Mouse (Mus musculus): ENCODE results near the gene Tdrd9.

The Tdrd9 gene

DNA sequence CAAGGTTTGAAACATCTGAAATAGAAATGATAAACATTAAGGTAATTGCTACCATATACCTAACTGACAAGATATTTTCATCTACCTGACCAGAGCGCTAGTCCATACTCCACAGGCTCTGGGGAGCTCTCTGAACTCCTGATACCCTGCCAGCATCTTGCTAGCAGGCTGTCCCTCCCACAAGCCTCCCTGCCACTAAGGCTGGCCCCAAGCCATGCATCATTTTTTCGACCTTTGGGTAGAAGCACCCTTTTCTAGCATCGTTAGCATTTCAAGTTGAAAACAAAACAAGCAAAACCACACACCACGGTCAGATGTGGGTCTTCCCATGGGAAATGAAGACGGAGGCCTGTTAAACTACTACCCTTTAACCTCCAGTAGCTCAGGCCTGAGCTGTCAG is 8.0 kb upstream of the Tdrd9 start:
- no peak for DNase-seq (ENCODE audit: low spot score in 2 of 2)

- peak; percentile 84 to 96 for DNase-seq (ENCODE audit: low spot score in 2 of 2)
Observed at GRCm38 (mm10) chr12:111966683-111967173, 4.6 kb upstream of the Tdrd9 start, which contains the start of gene Atp5mpl. TSS of gene Atp5mpl (minus strand) at chr12:111966977.

- DNase-seq (ENCODE audit: low spot score in 2 of 2) = no peak
Observed at GRCm38 (mm10) chr12:111970085-111970484, 1.3 kb upstream of the Tdrd9 start.

DNA sequence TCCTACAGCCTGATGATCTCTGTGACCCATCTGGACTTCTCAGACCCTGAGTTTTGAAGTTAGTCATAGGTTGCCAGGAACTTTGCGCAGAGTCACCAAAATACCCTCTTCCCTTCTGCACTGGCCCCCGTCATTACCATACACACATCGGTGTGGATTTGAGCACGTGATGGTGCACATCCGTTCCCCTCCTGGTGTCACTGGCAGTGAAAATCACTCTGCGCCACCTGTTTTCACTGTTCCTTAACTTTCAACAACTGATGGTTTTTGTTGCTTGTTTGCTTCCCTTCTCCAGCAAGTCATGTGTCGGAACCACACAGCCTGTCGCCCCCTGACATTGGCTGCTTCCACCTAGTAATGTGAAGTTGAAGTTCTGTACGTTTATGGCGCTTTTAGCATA is 1.1 kb downstream of the Tdrd9 start:
- no peak for DNase-seq (ENCODE audit: low spot score in 2 of 2)

DNA sequence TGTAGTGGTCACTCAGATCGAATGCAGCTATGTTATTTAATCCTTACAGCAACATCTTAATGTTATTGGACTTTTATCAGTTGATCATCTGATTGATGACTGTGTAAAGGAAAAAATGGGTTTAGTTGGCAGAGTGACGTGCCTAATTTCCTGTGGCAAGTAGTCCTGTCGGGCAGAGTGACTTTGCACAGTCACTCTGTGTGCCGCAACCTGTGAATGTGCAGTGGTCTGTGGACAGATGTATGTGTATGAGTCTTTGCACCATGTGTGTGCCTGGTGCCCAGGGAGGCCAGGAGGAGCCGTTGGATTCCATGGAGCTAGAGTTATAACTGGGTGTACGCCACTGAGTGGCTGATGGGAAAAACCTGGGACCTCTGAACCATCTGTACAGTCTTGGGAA is 3.2 kb downstream of the Tdrd9 start:
- no peak for DNase-seq (ENCODE audit: low spot score in 2 of 2)

DNA sequence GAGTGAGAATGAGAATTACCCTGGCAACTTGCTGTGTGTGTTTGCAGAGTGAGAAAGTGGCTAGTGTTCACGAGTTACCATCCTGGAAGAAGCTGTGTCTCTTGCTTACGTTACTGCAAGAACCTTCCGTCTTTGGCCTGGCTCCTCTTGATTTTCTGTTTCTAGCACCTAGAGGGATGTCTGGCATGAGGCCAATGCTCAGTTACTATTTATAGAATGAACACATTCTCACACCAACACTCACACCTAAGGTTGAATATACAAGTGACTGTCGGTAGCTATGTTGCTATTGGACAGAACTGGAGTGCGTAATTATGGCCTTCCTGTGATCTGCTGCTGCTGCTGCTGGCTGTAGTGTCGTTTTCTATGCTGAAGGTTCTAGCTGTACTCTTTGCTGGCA is 5.8 kb downstream of the Tdrd9 start:
- no peak for DNase-seq (ENCODE audit: low spot score in 2 of 2)

GRCm38 (mm10) chr12:111978274-111978673 is 6.9 kb downstream of the Tdrd9 start:
- DNase-seq (ENCODE audit: low spot score in 2 of 2) = no peak

DNA sequence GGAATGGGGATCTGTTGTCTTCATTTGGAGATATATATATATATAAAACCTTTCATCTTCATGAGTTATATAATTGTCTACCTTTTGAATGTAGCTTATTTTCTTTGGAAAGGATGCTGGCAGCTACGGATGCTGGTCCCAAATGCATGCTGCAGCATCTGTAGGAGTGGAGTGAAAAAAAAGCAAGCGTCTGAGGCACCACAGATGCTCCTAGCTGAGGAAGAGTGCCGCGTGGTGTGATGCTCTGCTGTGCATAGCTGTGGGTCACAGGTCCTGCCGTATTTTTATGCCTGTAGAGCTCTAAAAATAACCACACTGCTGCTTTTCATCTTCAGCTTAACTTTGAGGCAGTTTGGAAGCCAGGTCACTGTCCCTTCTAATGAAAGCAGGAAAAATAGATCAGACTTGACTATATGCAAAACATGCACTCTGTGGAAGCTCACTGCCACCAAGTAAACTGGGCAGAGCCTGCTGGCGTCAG is 9.6 kb downstream of the Tdrd9 start, which contains the start of gene Rd3l:
TSS of gene Rd3l (minus strand) at position 431 of the 481 bp plus-strand sequence.
- no peak for DNase-seq (ENCODE audit: low spot score in 2 of 2)

DNA sequence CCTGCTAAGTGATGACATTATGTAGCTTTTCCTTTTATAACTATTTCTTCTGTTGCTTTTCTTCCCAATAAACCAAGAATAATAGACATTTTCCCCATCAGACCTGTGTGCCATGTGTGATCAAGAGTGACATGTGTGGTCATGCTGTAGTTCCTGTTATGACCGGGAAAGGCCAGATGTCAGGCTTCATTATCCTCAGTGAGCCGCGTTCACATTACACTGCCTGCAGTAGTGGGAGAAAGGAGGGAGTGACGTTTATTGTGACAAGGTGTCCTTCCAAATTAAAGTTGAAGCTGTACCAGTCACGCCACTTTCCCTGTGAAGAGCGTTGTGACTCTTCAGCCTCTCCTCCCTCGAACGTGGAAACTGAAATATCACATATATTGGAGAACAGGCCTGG is 10.5 kb downstream of the Tdrd9 start:
- no peak for DNase-seq (ENCODE audit: low spot score in 2 of 2)

DNA sequence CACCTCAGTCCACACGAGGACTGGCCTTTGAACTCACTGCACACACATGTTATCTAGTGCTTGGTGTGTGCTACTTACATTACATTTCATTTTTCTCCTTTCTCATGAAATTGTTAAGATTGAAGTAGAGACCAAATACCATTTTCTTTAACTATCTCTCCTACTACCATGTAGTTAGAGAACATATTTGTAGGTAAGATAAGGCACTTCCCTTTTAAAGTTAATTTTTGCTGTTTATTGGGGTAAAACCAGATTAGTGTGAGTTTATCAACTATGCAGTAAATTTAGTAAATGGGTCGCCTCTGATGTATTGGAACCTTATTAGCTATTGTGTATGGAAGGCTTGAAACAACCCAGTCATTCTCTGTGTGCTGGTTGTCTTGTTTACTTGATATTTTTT is 11.8 kb downstream of the Tdrd9 start:
- no peak for DNase-seq (ENCODE audit: low spot score in 2 of 2)

GRCm38 (mm10) chr12:111986756-111987155 is 15.4 kb downstream of the Tdrd9 start:
- DNase-seq (ENCODE audit: low spot score in 2 of 2) = no peak

GRCm38 (mm10) chr12:111992626-111993025 is 21.3 kb downstream of the Tdrd9 start:
- no peak for DNase-seq (ENCODE audit: low spot score in 2 of 2)

DNA sequence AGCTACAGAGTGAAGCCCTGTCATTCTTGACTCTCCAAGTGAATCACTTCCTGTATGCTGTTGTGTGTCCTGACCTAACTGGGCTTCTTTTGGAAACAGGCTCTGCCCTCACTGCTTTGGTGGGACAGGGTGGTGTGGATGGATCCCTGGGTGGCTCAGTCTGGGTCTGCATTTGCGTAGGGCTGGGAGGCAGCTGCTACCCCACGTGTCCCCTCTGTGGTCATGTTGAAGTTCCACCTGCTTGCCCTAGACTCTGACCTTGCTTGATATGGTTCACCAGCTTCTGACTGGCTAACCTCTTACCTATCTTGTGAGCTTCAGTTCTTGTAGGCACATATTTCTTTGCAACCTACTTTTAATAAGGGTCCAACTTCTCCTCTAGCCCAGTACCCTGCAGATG is 23.8 kb downstream of the Tdrd9 start:
- no peak for DNase-seq (ENCODE audit: low spot score in 2 of 2)

DNA sequence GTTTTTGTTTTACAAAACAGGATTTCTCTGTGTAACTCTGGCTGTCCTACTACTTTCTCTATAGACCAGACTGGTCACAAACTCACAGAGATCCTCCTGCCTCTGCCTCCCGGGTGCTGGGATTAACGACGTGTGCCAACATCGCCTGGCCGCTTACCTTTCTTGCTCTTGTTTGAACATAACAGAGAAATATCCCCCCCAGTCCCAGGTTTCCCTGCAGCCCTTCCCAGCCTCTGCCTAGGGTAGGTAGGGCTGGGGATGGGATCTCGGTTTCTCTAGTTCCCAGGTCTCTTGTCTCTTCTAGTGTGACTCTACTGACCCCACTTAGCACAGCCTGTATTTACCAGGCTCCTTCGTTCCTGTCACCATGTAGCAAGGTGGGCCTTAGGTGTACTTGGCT is 28.4 kb downstream of the Tdrd9 start:
- DNase-seq (ENCODE audit: low spot score in 2 of 2) = no peak

GRCm38 (mm10) chr12:112001223-112001622 is 29.9 kb downstream of the Tdrd9 start:
- peak in 1 of 2 experiments; percentile 79 for DNase-seq (ENCODE audit: low spot score in 2 of 2)

- DNase-seq (ENCODE audit: low spot score in 2 of 2) = no peak
Observed at GRCm38 (mm10) chr12:112012511-112013270, 41.3 kb downstream of the Tdrd9 start.

DNA sequence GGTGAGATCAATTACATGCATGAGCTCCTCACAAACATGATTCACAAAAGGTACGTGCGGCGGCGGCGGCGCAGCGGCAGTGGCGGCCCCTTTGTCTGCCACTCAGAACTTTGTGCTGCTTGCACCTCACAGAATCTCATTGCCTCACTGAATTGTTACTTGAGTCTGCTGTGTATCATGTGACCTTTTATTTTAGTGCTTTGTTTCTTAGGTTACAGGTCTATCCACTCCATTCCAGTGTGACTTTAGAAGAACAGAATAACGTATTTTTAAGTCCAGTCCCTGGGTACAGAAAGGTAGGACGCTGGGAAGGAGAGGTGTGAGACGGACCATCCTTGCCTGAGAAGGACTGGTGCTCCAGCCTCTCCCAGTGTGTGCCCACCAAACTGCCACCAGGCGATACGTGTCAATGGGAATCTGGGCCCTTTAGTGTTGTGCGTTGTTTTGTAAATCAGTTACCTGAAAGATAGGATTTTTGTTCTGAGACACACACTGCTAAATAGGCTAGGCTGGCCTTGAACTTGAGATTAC is 42.0 kb downstream of the Tdrd9 start:
- no peak for DNase-seq (ENCODE audit: low spot score in 2 of 2)

GRCm38 (mm10) chr12:112016346-112016745 is 45.0 kb downstream of the Tdrd9 start:
- no peak for DNase-seq (ENCODE audit: low spot score in 2 of 2)

DNA sequence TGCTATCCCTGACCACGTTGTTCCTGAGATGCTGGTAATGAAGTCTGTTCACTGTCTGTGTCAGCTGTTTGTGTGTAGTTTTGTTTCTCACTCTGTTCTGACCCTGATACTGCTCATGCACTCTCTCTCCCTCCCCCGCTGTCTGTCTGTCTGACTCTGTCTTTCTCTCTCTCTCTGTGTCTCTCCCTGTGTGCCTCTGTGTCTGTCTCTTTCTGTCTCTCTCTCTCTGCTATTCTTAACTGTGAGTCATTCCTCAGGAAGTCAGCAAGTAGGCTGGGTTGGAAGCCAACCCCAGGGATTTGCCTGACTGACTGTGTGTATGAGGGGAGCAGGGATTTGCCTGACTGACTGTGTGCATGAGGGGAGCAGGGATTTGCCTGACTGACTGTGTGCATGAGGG is 51.9 kb downstream of the Tdrd9 start:
- DNase-seq (ENCODE audit: low spot score in 2 of 2) = no peak

GRCm38 (mm10) chr12:112024581-112025310 is 53.4 kb downstream of the Tdrd9 start:
- no peak for DNase-seq (ENCODE audit: low spot score in 2 of 2)

DNA sequence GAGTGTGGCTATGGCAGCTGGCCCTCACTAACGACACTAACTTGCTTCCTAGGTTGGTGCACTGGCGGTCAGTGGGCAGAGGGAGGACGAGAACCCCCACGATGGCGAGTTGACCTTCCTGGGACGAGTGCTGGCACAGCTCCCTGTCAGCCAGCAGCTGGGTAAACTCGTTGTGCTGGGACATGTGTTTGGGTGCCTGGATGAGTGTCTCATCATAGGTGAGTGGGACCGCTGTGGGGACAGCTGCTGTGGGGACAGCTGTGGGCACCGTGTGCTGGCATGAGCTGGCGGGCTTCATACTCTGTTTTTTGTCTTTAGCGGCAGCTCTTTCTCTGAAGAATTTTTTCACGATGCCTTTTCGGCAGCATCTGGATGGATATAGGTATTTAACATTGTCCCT is 54.1 kb downstream of the Tdrd9 start:
- no peak for DNase-seq (ENCODE audit: low spot score in 2 of 2)

- peak in 1 of 2 experiments; percentile 23 for DNase-seq (ENCODE audit: low spot score in 2 of 2)
Observed at GRCm38 (mm10) chr12:112025907-112026645, 54.7 kb downstream of the Tdrd9 start.
